Mouse (Mus musculus) adrenal gland, adult 2 months (tissue): ENCODE measurements around the gene Ccl8. TPM values are rescaled to one million over a fixed set of nuclear protein-coding genes. Genes with fewer than 3 reads are reported as not detected.

Source experiments
- polyA plus RNA-seq: library from polyadenylated mRNA; depleted of rRNA; stranded (reverse); fragments of >200 nt; gene quantifications from 2 replicates; pipeline ENCODE4 v1.2.3, GENCODE M21; 2012; rRNA removed
- total RNA-seq, 2 experiments: library from RNA; stranded (reverse); gene quantifications; 2 replicates each; pipeline ENCODE4 v1.2.3; 2021

The Ccl8 gene
- total and polyA plus RNA-seq, 3 experiments = 0.25 to 0.63 TPM; not detected in 1

Other genes with a start within 250 kb of the Ccl8 start
- 1 to 10 TPM; 2.1 to 2.7 TPM for gene Asic2, start 146.7 kb upstream of the Ccl8 start, total RNA-seq
- gene Asic2, start 146.7 kb upstream of the Ccl8 start, polyA plus RNA-seq = 1.9 and 3.3 TPM in 2 replicates
- gene Ccl2, start 79.6 kb upstream of the Ccl8 start, total RNA-seq = 1 to 10 TPM in 1 of 2 experiments, under 1 TPM in 1; 0.98 to 2.0 TPM
- gene Ccl2, start 79.6 kb upstream of the Ccl8 start, polyA plus RNA-seq = 4.1 and 5.5 TPM in 2 replicates
- gene Gm17268, start 76.6 kb upstream of the Ccl8 start, total RNA-seq = not detected
- not detected in 2 replicates for gene Gm17268, start 76.6 kb upstream of the Ccl8 start, polyA plus RNA-seq
- gene Ccl7, start 69.5 kb upstream of the Ccl8 start, total RNA-seq = 1 to 10 TPM in 1 of 2 experiments, under 1 TPM in 1; 0.49 to 2.9 TPM
- 0.28 and 0.48 TPM in 2 replicates for gene Ccl7, start 69.5 kb upstream of the Ccl8 start, polyA plus RNA-seq
- gene Ccl11, start 57.4 kb upstream of the Ccl8 start, total RNA-seq = 10 to 100 TPM in 1 of 2 experiments, 1 to 10 TPM in 1; 5.2 to 13.8 TPM
- gene Ccl11, start 57.4 kb upstream of the Ccl8 start, polyA plus RNA-seq = 3.3 and 3.5 TPM in 2 replicates
- gene Ccl12, start 13.3 kb upstream of the Ccl8 start, total RNA-seq = not detected
- gene Ccl12, start 13.3 kb upstream of the Ccl8 start, polyA plus RNA-seq = 0.26 and 0.31 TPM in 2 replicates
- gene Ccl1, start 190.5 kb downstream of the Ccl8 start, total RNA-seq = not detected
- not detected in 2 replicates for gene Ccl1, start 190.5 kb downstream of the Ccl8 start, polyA plus RNA-seq